ENCODE assay signal across 16 mouse cellular contexts in the genomic region with DNA sequence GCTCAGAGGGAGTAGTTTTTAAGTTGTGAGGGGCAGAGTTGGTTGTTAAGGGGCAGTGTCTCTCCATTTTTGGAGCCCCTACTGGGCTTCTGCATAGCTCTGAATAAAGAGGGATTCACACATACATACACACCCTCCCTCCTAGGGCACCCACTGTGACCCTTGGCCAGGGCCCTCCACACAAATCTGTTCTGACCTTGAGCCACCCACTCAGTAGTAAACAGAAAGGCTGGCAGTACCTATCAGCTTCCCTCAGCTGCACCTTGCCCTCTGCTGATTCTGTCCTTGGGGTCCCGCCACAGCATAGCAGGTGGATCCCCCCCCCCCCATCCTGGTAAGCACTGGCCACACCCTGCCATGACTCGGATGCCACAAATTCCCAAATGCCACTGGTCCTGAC.
DNase-seq lines count a peak whose midpoint lies in the region; ATAC-seq and TF ChIP-seq lines count a peak whose summit lies in the region.
"Had no signal": no experiment of that assay in that cellular context is flagged by ENCODE, and none has a peak within 500 bp of the region (broad histone marks: within the 10 kb centered on the region; RNA-seq: fewer than 3 reads in every experiment).

No protein-coding gene starts in this region.

- DNase-seq in embryonic facial prominence, embryonic 10.5 days (ENCODE audit: low spot score): no peak
- DNase-seq in liver, embryonic 14.5 days (ENCODE audit: low read depth in 3 of 3, low spot score in 3 of 3): no peak
- DNase-seq in lung, postnatal 0 days (ENCODE audit: low spot score): no peak
- DNase-seq in layer of hippocampus, adult 8-10 months (ENCODE audit: low spot score in 2 of 2): no peak
- DNase-seq: cerebellum, adult 2 months; cerebellum, postnatal 36 days; gastrocnemius, postnatal 10 days; heart, adult 18-20 months; kidney, adult 2 months; kidney, postnatal 25 days; lung, adult 18-20 months; retina, postnatal 1 day had no signal

- H3K4me1 ChIP-seq in intestine, embryonic 15.5 days (replicated peaks): peaks cover 35% of the 10 kb centered on the region
- H3K4me1 ChIP-seq in intestine, embryonic 16.5 days (ENCODE audit: control insufficient read depth, insufficient read depth, low read length): peaks cover 20% of the 10 kb centered on the region
- H3K4me1 ChIP-seq in embryonic facial prominence, embryonic 10.5 days: peaks cover 46% of the 10 kb centered on the region
- peaks cover 53% of the 10 kb centered on the region for H3K4me1 ChIP-seq in hindbrain, embryonic 15.5 days (replicated peaks)
- H3K4me1 ChIP-seq in liver, embryonic 14.5 days (replicated peaks; ENCODE audit: control insufficient read depth in 2 of 2, insufficient read depth in 2 of 2, low read length in 1 of 2): peaks cover 0 to 4% of the 10 kb centered on the region in 2 experiments; a peak in 1 of 4 replicates
- H3K4me1 ChIP-seq in lung, postnatal 0 days (ENCODE audit: insufficient read depth, low read depth, low read length): peaks cover 4% of the 10 kb centered on the region; the same call in 1 of the 2 replicates

- no peak overlapping the region for H3K4me3 ChIP-seq in intestine, embryonic 15.5 days (replicated peaks)
- H3K4me3 ChIP-seq in intestine, embryonic 16.5 days (ENCODE audit: low read length): no peak overlapping the region
- no peak overlapping the region for H3K4me3 ChIP-seq in embryonic facial prominence, embryonic 10.5 days
- H3K4me3 ChIP-seq in hindbrain, embryonic 15.5 days: no peak overlapping the region
- no peak overlapping the region for H3K4me3 ChIP-seq in liver, embryonic 14.5 days (ENCODE audit: insufficient read depth in 1 of 2, low read depth in 2 of 2, low read length in 2 of 2)
- no peak overlapping the region for H3K4me3 ChIP-seq in lung, postnatal 0 days (ENCODE audit: low read depth, low read length)
- H3K4me3 ChIP-seq: myocyte had no signal

- no peak overlapping the region for H3K4me2 ChIP-seq in intestine, embryonic 15.5 days (replicated peaks)
- H3K4me2 ChIP-seq in intestine, embryonic 16.5 days (ENCODE audit: low read depth, low read length): no peak overlapping the region
- no peak overlapping the region for H3K4me2 ChIP-seq in hindbrain, embryonic 15.5 days
- no peak overlapping the region for H3K4me2 ChIP-seq in liver, embryonic 14.5 days (ENCODE audit: low read depth)
- H3K4me2 ChIP-seq in lung, postnatal 0 days (replicated peaks; ENCODE audit: low read depth, low read length): no peak overlapping the region

- no peak for TF ChIP-seq EP300 in liver, embryonic 14.5 days (IDR thresholded peaks at IDR 0.05; ENCODE audit: low read depth)
- no peak for TF ChIP-seq EP300 in lung, postnatal 0 days (IDR thresholded peaks at IDR 0.05)

- 0 out of 2 replicates have a peak, but pooled peaks have one; percentile 26 for ATAC-seq in intestine, embryonic 15.5 days
- no peak for ATAC-seq in intestine, embryonic 16.5 days
- no peak for ATAC-seq in hindbrain, embryonic 15.5 days (ENCODE audit: low FRiP score, low read depth)
- ATAC-seq in liver, embryonic 14.5 days (ENCODE audit: insufficient read depth): peak; percentile 55
- ATAC-seq in lung, postnatal 0 days: no peak

- no peaks in the 10 kb centered on the region; the same call in 1 of the 2 replicates for H3K27me3 ChIP-seq in intestine, embryonic 15.5 days (replicated peaks)
- 0 out of 2 replicates have a peak, but pooled peaks cover 4% of the 10 kb centered on the region for H3K27me3 ChIP-seq in intestine, embryonic 16.5 days (replicated peaks; ENCODE audit: control insufficient read depth, insufficient read depth, low read length)
- H3K27me3 ChIP-seq in embryonic facial prominence, embryonic 10.5 days (replicated peaks; ENCODE audit: low read depth, poor library complexity, severe bottlenecking): peaks cover 40% of the 10 kb centered on the region
- H3K27me3 ChIP-seq in hindbrain, embryonic 15.5 days: no peaks in the 10 kb centered on the region
- peaks cover 16% of the 10 kb centered on the region for H3K27me3 ChIP-seq in liver, embryonic 14.5 days (ENCODE audit: control insufficient read depth, insufficient read depth, low read length)
- no peaks in the 10 kb centered on the region; the same call in 1 of the 2 replicates for H3K27me3 ChIP-seq in lung, postnatal 0 days (replicated peaks; ENCODE audit: insufficient read depth, low read length)

- no peaks in the 10 kb centered on the region for H3K9me3 ChIP-seq in intestine, embryonic 15.5 days
- no peaks in the 10 kb centered on the region for H3K9me3 ChIP-seq in intestine, embryonic 16.5 days (ENCODE audit: control insufficient read depth, low read length)
- no peaks in the 10 kb centered on the region for H3K9me3 ChIP-seq in embryonic facial prominence, embryonic 10.5 days
- H3K9me3 ChIP-seq in hindbrain, embryonic 15.5 days: no peaks in the 10 kb centered on the region
- H3K9me3 ChIP-seq in liver, embryonic 14.5 days (ENCODE audit: control insufficient read depth, low read length): no peaks in the 10 kb centered on the region
- no peaks in the 10 kb centered on the region for H3K9me3 ChIP-seq in lung, postnatal 0 days (ENCODE audit: low read length)

- no peak for TF ChIP-seq CTCF in liver, embryonic 14.5 days (IDR thresholded peaks at IDR 0.05; ENCODE audit: low read depth)
- TF ChIP-seq CTCF in lung, postnatal 0 days (IDR thresholded peaks at IDR 0.05): no peak

- no peak overlapping the region for H3K9ac ChIP-seq in intestine, embryonic 15.5 days
- H3K9ac ChIP-seq in intestine, embryonic 16.5 days (ENCODE audit: low read depth, low read length): no peak overlapping the region
- no peak overlapping the region for H3K9ac ChIP-seq in hindbrain, embryonic 15.5 days
- no peak overlapping the region for H3K9ac ChIP-seq in liver, embryonic 14.5 days (replicated peaks)
- no peak overlapping the region for H3K9ac ChIP-seq in lung, postnatal 0 days (replicated peaks; ENCODE audit: low read depth)

- no peak overlapping the region for H3K27ac ChIP-seq in intestine, embryonic 15.5 days
- no peak overlapping the region for H3K27ac ChIP-seq in intestine, embryonic 16.5 days (ENCODE audit: low read length)
- H3K27ac ChIP-seq in embryonic facial prominence, embryonic 10.5 days (replicated peaks): peak overlapping the region; percentile 26; the same call in 1 of the 2 replicates
- H3K27ac ChIP-seq in hindbrain, embryonic 15.5 days (replicated peaks): 0 out of 2 replicates have a peak overlapping the region, but pooled peaks have one; percentile 20
- no peak overlapping the region for H3K27ac ChIP-seq in liver, embryonic 14.5 days
- H3K27ac ChIP-seq in lung, postnatal 0 days (ENCODE audit: low read length): no peak overlapping the region

- WGBS in intestine, embryonic 15.5 days: 47% methylated on average over 2 of the region's 2 CpGs
- WGBS in intestine, embryonic 16.5 days: 72% methylated on average over 2 of the region's 2 CpGs
- WGBS in embryonic facial prominence, embryonic 10.5 days: 71% methylated on average over 2 of the region's 2 CpGs
- WGBS in hindbrain, embryonic 15.5 days: 82% methylated on average over 2 of the region's 2 CpGs
- 50% methylated on average over 2 of the region's 2 CpGs for WGBS in liver, embryonic 14.5 days (ENCODE audit: insufficient replicate concordance)
- WGBS in lung, postnatal 0 days: 68% methylated on average over 2 of the region's 2 CpGs

- no peaks in the 10 kb centered on the region for H3K36me3 ChIP-seq in intestine, embryonic 15.5 days
- H3K36me3 ChIP-seq in intestine, embryonic 16.5 days (ENCODE audit: control insufficient read depth, insufficient read depth, low read length): no peaks in the 10 kb centered on the region
- H3K36me3 ChIP-seq in embryonic facial prominence, embryonic 10.5 days (replicated peaks): no peaks in the 10 kb centered on the region
- H3K36me3 ChIP-seq in hindbrain, embryonic 15.5 days: no peaks in the 10 kb centered on the region
- H3K36me3 ChIP-seq in liver, embryonic 14.5 days (replicated peaks; ENCODE audit: control insufficient read depth, insufficient read depth, low read depth): no peaks in the 10 kb centered on the region
- H3K36me3 ChIP-seq in lung, postnatal 0 days (ENCODE audit: insufficient read depth, low read length): no peaks in the 10 kb centered on the region

Comparison
In these comparisons a context has a peak if more than half of its experiments do, and no peak if none do; other contexts are left out.
1. ATAC-seq: peak in intestine, embryonic 15.5 days (single experiment) and liver, embryonic 14.5 days (single experiment); none in intestine, embryonic 16.5 days (single experiment), hindbrain, embryonic 15.5 days (single experiment) and lung, postnatal 0 days (single experiment).
2. H3K27ac ChIP-seq: peak in embryonic facial prominence, embryonic 10.5 days (single experiment) and hindbrain, embryonic 15.5 days (single experiment); none in intestine, embryonic 15.5 days (single experiment), intestine, embryonic 16.5 days (single experiment), liver, embryonic 14.5 days (single experiment) and lung, postnatal 0 days (single experiment).